Mouse (Mus musculus): ENCODE measurements around the gene Cenpe.

The Cenpe gene

DNA sequence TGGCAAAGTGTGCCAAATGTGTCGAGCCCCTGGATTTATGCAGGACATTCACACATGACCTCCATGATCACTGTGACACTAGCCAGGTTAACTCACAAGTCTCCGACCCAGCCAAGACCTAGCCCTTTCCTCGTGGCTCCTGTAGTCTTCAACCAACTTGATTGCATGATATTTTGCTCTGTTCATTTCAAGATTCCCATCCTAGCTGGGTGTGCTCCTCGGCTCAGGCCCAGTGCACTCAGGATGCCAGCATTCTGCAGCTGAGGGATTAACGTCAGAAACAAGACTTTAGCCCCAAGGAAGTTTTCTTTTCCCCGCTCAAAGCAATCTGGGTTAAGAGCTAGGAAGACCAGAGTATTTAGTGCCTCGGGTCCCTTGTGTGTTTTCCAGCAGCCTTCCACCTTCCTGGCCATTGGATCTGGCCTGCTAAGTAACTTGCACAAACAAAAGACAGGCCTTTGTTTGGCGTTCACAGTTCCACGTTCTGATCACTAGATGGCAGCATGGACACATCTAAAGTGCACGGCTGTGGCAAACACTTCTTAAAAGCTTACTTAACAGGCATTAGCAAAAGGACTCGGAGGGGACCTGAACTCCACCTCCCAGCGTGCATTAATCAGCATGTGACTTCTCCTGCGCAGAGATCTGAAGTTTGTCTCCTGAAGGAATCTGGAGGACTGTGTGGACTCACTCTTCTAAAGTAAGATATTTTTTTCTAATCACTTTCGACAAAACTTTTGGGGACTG lies 68.5 kb downstream of the Cenpe start, which contains the start of gene Bdh2:
TSS of gene Bdh2 (plus strand) at position 553 of the 747 bp plus-strand sequence.
- DNase-seq (ENCODE audit: low spot score): no peak

DNA sequence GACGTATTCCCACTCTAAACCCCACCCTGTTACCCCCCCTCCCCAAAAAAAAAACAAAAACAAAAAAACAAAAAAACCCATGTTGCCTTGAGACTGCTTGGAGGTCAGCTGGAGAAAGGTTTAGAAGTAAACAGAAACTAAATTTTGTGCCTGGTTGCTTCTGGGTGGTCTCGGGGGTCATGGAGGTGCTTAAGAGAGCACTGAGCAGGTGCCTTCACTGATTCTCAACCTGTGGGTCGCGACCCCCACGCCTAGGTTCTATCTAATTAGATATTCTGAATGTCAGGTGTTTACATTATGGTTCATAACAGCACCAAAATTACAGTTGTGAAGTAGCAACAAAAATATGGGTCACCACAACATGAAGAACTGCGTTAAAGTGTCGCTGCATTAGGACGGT lies 69.4 kb downstream of the Cenpe start:
- no peak for DNase-seq (ENCODE audit: low spot score)

DNA sequence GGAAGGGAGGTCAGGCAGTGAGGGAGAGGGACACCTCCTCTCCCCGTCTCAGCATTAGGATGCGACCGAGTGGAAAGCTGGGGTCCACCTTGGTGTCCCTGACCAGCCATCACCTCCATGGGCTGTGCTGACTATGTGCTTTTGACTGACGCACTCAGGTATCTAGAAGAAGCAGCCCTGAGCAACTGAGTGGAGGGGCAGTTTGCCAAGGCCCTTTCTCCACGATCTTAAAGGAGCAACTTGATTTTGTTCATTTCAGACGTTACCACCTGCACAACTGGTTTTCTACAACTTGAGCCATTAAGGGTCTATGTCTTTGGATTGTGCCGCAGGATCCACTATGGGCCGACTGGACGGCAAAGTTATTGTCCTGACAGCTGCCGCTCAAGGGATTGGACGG lies 72.9 kb downstream of the Cenpe start:
- DNase-seq (ENCODE audit: low spot score): no peak

DNA sequence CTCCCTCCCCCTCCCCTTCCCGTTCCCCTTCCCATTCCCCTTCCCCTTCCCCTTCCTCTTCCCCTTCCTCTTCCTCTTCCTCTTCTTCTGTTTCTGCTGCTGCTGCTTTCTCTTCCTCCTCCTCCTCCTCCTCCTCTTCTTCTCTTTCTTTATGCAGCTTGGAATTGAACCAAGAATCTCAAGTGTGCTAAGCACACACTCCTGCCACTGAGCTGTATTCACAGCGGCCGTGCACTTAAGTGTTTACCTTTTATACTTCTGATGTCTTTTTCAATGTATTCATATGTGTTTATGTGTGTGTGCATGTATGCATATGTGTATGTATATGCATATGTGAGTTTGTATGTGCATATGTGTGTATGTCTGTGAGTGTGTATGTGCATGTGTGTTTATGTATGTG lies 73.5 kb downstream of the Cenpe start:
- DNase-seq (ENCODE audit: low spot score): no peak

DNA sequence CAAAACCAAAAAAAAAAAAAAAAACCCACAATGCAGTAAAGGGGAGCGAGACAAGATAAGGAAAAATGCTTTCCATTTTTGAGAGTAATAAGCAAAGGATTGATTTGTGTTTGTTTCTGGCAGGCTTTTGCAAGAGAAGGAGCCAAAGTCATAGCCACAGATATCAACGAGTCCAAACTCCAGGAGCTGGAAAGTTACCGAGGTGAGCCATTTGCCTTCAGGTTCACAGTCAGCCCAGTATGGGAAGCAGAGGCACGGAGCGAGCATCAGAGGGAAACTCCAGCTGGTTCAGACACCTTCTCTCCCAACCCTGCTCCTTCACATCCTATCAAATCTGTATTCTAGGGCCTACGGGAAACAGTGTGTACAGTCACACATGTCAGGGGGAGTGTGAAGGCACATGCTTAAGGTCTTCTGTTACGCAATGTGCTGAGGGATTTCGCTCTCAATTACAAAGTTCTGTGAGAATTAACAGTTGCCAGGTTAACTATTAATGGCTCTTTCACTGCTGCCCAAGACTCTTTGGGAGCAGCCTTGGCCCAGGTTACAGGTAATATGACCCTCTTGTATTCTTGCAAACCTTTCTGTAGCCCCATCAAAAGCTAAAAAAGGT lies 75.9 kb downstream of the Cenpe start:
- no peak for DNase-seq (ENCODE audit: low spot score)

DNA sequence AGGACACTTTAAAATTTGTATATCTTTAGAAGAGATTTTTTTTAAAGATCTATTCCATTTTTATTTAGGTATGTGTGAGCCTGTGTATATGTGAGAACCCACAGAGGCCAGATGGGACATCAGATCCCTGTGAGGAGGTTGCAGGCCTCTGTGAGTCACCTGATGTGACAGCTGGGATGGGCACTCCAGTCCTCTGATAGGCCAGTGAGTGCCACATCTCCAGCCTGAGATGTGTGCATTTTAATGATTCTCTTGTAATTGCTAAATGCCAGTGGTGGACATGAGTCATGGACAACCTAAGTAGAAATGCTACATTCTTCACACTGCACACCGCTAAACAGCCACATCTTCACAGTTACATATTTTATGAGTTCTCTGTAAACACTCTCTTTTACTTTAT lies 76.8 kb downstream of the Cenpe start:
- no peak for DNase-seq (ENCODE audit: low spot score)

DNA sequence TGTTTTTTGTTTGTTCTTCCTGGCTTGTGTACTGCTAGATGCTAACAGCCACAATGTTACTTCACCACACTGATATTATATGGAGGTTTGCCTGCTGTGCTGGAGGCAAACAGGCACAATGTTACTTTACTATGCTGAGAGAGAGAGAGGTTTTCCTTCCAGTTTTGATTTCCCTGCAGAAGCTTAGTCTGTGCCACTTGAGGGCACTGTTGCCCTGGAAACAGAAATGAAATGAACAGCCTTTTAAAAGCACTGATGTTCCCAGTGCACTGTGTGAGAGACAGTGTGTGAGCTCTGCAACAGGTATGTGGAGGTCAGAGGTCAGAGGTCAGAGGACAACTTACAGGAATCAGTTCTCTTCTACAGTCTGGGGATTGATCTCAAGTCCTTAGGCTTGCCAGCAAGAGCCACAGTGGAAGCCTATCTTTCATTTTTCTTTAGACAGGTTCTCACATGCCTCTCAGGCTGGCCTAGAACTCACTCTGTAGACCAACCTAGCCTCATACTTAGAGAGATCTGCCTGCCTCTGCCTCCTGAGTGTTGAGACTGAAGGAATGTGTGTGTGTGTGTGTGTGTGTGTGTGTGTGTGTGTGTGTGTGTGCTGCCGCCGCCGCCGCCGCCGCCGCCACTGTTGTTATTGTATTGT lies 78.0 kb downstream of the Cenpe start:
- no peak for DNase-seq (ENCODE audit: low spot score)

DNA sequence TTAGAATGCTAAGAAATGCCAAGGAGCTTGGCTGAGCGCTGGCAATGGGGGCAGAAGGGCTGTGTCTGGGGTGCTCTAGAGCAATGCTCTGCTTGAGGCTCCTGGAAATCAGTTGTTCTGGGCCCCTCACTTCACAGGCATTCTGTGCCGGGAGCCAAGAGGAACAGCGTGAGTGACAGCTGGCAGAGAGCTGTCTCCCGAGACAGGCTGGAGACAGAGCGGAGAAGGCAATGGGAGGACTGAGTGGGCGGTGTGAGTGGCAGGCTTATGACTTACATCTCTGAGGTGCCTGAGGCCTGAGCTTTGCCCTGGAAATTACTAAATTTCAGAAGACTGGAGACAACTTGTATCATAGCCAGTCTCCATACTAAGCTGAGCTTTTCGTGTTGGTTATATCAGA lies 81.4 kb downstream of the Cenpe start:
- no peak for DNase-seq (ENCODE audit: low spot score)

DNA sequence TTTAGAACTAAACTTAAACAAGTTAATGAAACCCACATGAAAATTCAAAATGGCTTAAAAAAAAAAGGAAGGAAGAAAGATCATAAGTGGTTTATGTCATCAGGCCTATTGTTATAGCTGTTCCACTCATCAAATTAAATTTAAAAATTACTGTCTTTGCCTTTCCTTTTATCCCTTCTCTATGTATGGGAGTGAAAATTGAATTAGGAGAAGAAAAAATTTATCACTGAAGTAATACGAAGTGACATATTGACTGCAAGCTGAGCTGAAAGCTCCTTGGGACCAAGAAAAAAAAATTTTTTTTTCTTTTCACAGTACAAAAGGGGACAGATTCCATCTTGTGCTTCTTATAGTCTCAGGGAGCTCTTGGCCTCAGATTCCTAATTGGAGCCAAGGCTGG lies 83.2 kb downstream of the Cenpe start:
- DNase-seq (ENCODE audit: low spot score): no peak

DNA sequence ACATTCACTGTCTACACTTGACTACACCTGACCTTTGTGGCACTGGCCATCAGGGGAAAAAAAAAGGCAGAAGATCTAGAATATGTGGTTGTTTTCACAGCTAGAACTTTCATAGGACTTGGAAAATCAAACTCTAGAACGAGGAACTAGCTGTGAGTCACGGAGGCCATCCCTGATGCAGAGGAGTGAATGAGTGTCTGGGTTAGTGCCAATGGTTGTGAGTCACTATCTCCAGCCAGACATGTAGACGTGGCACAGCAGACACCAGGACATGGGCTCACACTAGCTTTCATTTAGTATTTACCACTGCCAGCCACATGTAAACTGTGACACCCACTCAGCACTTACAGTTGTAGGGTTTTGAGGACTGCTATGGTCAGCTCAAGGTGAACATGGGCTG lies 86.2 kb downstream of the Cenpe start:
- DNase-seq (ENCODE audit: low spot score): no peak

DNA sequence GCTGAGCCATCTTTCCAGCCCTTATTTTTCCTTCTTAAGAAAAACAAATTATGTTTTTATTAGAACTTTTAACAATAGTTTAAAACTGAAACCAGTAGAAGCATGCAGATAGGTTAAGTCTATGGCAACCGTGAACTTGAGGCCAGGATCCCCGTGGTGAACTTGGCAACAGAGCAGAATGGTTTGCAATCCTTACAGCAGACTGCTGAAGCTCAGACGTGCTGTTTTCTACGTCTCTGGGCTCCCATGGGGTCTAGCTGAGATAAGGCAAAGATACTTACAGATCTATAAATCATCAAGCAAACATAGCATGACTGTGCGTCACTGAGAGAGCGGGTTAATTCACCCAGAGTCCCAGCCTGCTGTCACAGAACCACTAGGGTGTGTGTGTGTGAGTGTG lies 87.7 kb downstream of the Cenpe start:
- no peak for DNase-seq (ENCODE audit: low spot score)

DNA sequence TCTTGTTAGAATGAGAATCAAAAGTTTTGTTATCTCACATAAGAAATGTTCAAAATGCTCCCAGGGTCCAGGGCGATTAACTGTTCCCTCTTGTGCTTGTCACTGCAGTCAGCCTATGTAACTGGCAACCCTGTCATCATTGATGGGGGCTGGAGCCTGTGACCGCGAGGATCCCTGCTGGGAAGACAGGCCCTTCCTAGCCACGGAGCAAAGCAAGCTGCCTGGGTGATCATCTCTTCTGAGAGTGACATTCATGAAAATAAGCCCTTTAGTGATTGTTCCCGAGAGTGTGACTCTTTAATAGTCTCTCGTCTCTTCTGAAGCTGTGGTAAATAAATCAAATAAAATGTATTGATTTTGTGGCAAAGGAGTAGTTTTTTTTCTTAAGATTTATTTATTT lies 91.7 kb downstream of the Cenpe start:
- DNase-seq (ENCODE audit: low spot score): no peak

DNA sequence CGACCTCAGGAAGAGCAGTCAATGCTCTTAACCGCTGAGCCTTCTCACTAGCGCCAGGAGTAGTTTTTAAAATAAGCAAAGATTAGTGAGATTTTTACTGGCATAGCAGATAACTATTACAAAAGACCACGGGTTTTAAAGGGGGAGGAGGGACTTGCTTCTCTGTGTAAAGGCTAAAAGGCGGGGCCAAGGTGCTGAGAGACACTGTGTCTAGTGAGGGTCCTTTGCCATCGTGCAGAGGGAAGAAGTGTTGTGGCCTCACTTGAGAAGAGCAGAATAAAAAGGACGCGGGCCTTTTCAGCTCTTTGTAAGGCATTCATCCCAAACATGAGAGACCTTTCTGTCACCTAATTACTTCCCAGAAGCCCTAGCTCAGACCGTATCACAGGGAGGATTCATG lies 92.2 kb downstream of the Cenpe start:
- no peak for DNase-seq (ENCODE audit: low spot score)

DNA sequence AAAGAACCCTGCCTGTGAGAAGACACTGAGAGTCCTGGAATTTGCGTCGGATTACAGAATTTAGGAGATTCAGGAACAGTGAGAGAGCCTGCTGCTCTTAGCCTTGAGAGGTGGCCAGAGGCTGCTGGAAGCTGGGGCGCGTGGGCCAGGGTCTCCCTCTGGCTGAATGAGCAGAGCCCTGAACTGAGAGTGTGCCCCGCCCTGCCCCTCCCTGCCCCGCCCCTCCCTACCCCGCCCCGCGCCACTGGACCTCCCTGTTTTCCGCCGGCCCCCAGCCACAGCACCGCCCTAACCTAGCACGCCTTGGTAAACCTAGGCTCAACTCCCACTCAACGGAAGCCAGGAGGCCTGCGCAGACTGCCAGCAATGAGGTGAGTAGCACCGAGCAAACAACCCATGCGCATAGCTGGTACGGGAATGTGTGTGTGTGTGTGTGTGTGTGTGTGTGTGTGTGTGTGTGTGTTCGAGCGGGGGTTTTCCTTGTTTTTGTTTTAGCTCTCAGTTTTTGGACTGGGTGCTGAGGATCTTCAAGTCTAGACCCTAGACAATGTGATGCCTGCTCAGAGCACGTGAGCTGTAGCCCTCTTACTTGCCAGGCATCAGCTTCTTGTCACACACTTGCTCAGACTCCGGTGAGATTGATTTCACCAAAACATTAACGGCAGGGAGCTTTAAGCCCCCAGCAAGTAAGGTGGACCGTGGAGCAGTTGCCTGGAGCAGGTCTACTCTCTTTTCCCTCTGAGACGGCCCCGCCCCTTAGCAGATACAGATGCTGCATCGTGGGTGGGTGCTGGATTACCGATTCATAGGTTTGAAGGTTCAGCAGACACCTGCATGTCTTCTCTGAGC lies 95.3 kb downstream of the Cenpe start, which contains the start of gene Slc9b2:
TSS of gene Slc9b2 (plus strand) at position 290 of the 849 bp plus-strand sequence.
- DNase-seq (ENCODE audit: low spot score): no peak

DNA sequence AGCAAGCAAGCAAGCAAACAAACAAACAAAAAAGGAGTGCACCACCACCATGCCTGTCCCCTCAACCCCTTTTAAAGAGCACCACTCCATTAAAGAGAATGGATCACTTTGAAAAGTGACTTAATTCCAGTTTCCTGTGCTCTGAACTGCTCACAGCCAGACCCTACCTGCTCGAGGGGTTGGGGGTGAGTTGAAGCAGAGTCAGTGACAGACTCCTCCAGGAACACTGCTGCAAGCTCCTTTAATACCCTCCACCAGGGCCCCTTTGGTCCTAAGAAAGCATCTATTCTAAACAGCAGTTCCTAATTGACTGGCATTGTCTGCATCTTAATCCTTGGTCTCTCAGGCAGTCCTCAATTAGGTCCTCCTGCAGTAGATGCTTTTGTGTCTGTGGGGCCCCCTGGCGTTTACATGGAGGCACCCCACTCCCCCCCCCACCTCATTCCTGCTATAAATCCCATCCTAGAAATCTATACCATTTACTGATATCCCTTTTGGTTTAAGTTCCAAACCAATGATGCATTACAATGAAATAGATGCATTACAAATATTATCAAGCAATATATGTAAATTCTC lies 100.7 kb downstream of the Cenpe start:
- no peak for DNase-seq (ENCODE audit: low spot score)

DNA sequence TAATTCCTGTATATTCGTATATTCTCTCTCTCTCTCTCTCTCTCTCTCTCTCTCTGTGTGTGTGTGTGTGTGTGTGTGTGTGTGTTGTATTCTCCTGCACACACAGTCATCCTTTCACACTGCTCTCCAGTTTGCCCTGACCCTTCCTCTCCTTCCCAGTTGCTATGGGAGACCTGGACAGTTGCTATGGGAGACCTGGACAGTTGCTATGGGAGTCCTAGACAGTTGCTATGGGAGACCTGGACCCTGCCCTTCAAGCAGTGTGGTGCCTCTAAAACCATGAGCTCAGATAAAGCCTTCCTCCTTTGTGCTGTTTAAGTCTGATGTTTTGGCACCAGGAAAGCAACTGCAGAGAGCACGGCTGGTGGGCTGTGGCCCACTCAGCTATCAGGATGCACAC lies 101.4 kb downstream of the Cenpe start:
- no peak for DNase-seq (ENCODE audit: low spot score)

DNA sequence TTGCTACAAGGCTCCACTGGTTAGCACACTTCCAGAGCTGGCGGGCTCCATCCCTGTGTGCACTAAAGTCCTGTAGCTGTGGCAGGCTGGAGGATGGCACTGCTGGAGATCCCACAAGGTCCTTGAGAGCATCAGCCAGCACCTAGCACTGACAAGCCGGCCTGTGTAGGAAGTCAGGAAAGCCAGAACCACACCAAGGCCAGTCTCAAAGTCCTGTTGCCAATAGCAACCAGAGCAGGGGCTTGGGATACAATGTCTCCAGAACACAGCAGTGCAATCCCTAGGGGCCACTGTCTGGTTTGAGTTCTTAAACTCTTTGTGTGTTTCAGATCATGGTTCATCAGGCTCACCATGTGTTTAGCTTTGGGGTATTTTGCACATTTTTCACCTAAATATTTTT lies 102.5 kb downstream of the Cenpe start:
- DNase-seq (ENCODE audit: low spot score): no peak

DNA sequence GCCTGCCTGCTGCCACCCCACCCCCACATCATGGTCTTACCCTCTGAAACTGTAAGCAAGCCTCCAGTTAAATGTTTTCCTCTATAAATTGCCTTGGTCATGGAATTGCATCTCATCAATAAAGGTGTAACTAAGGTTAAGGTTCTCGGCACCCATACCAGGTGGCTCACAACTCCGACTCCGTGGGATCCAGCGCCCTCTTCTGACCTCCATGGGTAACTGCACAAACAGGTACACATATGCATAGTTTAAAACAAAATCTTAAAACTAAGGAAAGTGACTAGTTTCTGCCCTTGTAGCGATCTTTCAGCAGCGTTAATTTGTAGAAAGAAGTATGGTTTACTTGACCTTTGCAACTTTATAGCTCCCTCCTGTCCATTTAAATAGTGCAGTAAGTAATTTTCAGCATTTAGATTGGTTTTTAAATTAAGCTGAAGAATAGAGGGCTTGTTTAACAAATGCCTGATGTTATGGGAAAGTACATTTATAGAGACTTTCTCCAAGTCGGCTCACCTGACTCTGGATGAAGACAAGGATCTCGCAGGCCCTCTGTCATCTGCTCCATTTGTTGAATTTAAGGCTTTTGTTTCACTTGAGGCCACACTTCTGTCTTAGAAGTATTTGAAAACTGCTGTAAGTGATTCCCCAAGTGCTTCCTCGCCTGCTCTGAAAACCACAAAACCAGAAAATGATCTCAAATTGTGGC lies 103.5 kb downstream of the Cenpe start:
- DNase-seq (ENCODE audit: low spot score): no peak

DNA sequence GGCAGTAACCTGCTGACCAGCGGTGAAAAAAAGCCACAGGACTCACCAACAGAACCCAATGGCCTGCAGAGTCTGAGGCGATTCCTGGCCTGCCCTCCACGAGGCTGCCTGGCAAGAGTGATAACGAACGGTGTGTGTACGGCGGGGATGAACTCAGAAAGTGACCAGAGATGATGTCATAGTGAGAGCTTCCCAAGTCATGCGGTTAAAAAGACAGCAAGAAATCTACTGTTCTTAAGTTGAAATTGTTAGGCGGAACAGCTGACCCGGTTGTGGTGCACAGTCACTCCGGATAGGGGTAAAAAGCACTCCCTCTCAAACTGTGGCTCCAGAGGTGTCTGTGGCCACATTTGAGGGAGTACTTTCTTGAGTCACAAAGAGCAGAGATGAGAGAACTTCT lies 106.0 kb downstream of the Cenpe start:
- no peak for DNase-seq (ENCODE audit: low spot score)
